Mouse (Mus musculus) kidney, adult 11 months (tissue): ENCODE results near the gene Dlgap5.

ENCODE experiments used
- DNase-seq: peaks from one replicate; pipeline ENCODE4 v3.0.0; 2022

Dlgap5 gene

GRCm38 (mm10) chr14:47346715-47347114, 71.5 kb downstream of the Dlgap5 start:
- DNase-seq = no peak

- DNase-seq = no peak
Observed at GRCm38 (mm10) chr14:47341811-47342291, 76.4 kb downstream of the Dlgap5 start.

GRCm38 (mm10) chr14:47340231-47340925, 77.8 kb downstream of the Dlgap5 start:
- DNase-seq = no peak
